Mouse (Mus musculus) E14TG2a.4 (cell line): ENCODE measurements around the gene Klf1.
A peak's percentile ranks its signal among the peaks of the same experiment; 100 is the strongest.

ENCODE experiments used
- H3K27me3 ChIP-seq: 2 replicates; pipeline ENCODE4 v1.6.1; 2014; ENCODE audit warnings: low read length, control low read depth; ENCODE audit not compliant: insufficient read depth
- H3K36me3 ChIP-seq: 2 replicates; pipeline ENCODE4 v1.6.1; 2014; ENCODE audit warnings: low read length, control low read depth; ENCODE audit not compliant: insufficient read depth
- H3K4me1 ChIP-seq: replicated peaks from 2 replicates; pipeline ENCODE4 v1.6.1; 2014; ENCODE audit warnings: low read depth, low read length, control low read depth
- H3K4me3 ChIP-seq: replicated peaks from 2 replicates; pipeline ENCODE4 v1.5.1; 2014; ENCODE audit warnings: mild to moderate bottlenecking, low read length
- H3K9me3 ChIP-seq: 2 replicates; pipeline ENCODE4 v1.6.1; 2014; ENCODE audit warnings: low read length, control low read depth
- CTCF ChIP-seq: conservative IDR thresholded peaks from 2 replicates; pipeline ENCODE4 v1.5.1; 2014; ENCODE audit warnings: low read length
- NANOG ChIP-seq: IDR thresholded peaks from 2 replicates; pipeline ENCODE4 v1.6.1; 2014; ENCODE audit warnings: borderline replicate concordance, low read length, mixed read lengths
- POU5F1 ChIP-seq: IDR thresholded peaks from 2 replicates; pipeline ENCODE4 v1.6.1; 2014; ENCODE audit warnings: low read length, borderline replicate concordance

Klf1 gene

DNA sequence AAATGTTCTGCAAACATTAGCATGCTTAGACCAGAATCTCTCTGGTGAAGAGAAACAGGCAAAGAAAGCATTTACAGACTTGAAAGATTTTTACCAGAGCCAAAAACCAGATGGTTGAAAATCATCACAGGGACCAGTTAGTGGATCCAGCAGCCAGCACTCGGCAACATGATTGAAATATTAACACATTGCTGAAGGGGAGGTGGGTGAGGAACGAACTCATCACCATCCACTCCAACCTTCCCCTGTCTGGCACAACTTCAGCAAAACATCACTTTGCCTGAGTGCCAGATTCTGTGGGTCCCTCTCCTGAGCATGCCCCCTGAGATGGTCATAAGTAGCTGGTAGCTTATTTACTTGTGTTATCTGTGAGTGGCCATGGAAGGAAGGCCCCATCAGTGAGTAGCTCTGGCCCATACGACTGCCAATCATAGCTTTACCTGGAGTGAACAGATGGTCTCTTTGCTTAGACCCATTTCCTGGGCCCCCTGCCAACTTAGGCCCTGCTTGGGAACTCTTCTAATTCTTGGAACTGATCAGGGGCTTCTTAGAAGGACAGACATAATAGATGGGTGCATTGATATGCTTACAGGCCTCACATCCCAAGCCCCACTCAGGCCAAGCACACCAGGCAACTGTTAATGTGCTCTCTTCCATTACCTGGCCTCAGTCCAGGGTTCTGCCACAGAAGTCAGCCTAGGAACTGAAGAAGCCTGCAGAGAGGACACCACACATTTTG is 24.3 kb upstream of the Klf1 start:
- Histone ChIP-seq H3K36me3 (peaks cover 78% of the 10 kb centered on the region), H3K9me3 (no peaks in the 10 kb centered on the region), H3K27me3 (peaks cover 6% of the 10 kb centered on the region), H3K4me1 (peaks cover 14% of the 10 kb centered on the region), H3K4me3 (no peak overlapping the region)
- TF ChIP-seq CTCF (no peak), NANOG (no peak), POU5F1 (no peak)

DNA sequence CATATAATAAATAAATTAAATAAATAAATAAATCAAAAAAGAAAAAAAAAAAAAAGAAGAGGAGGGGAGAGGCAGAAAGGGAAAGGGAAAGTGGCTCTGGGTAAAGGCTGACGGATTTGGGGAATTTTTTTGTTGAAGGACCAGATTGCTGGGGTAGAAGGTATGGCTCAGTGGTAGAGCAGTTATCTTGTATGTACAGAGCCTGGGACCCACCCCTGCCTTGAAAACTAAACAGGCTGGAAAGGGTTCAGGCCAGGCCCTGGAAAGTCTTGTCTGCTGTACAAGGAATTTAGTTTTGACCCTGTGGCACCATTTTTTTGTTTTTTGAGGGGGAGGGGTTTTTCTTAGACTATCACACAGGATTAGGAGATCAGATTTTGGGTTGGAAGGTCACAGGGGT is 22.8 kb upstream of the Klf1 start:
- Histone ChIP-seq H3K36me3 (peaks cover 85% of the 10 kb centered on the region), H3K27me3 (no peaks in the 10 kb centered on the region), H3K4me1 (peaks cover 4% of the 10 kb centered on the region; the same call in 1 of the 2 replicates), H3K9me3 (no peaks in the 10 kb centered on the region), H3K4me3 (no peak overlapping the region)
- TF ChIP-seq CTCF (no peak), POU5F1 (no peak), NANOG (no peak)

DNA sequence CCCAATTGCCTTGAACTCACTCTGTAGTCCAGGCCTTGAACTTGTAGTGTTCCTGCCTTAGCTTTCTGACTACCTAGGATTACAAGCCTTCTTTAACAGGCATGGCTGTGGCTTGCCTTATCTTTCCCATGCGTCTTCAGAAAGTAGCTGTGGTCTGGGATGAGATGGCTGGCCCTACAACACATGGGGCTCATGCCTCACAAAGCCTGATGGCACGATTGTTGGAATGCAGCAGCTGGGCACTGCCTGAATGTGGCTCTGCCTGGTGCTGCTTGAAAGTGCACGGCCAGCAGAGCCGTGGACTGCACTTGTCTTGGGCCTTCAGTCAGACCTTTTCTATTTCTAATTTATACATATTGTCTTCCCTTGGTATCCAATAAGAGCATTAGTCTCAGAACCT is 17.0 kb upstream of the Klf1 start:
- peaks cover 92% of the 10 kb centered on the region for H3K36me3 ChIP-seq
- no peak for TF ChIP-seq NANOG
- no peak for TF ChIP-seq CTCF
- no peak for TF ChIP-seq POU5F1
- no peaks in the 10 kb centered on the region for H3K27me3 ChIP-seq
- H3K4me1 ChIP-seq: no peaks in the 10 kb centered on the region
- H3K4me3 ChIP-seq: no peak overlapping the region
- no peaks in the 10 kb centered on the region for H3K9me3 ChIP-seq

DNA sequence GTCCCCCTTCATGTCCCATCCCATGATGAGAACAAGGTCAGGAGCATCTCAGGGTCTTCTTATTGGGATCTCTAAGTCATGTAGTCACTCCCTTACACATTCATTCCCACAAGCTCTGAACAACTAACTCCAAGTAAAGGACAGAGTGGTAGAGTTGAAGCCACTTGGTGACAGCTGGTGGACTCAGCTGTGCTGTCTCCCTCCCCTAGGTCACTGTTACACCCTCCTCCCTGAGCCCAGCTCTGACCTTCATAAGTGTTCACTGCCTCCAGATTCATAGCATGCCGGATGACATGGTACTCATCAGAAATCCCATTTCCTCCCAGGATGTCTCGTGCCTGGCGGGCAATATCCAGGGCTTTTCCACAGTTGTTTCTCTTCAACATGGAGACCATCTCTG is 13.4 kb upstream of the Klf1 start:
- Histone ChIP-seq H3K27me3 (no peaks in the 10 kb centered on the region), H3K4me1 (peaks cover 13% of the 10 kb centered on the region)
- TF ChIP-seq NANOG (no peak), POU5F1 (no peak), CTCF (no peak)

DNA sequence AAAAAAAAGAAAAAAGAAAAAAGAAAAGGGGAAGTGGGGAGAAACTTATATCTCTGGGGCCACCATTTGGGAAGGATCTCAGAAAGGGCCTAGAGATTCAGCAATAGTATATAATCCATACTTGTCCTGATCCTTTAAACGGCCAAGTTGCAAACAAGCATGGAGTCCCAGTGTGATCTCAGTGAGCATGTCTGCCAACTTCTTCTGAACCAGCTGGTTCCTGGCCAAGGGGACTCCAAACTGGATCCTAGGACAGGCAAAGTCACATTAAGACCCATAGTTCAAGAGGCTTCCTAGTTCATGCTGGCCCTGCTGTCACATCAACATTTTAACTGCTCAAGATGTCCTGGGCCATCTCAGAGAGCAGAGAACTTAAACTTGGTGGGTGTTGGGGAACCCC is 12.6 kb upstream of the Klf1 start:
- peaks cover 16% of the 10 kb centered on the region for H3K4me1 ChIP-seq
- TF ChIP-seq NANOG (no peak), POU5F1 (no peak), CTCF (no peak)
- peaks cover 81% of the 10 kb centered on the region for H3K36me3 ChIP-seq
- H3K9me3 ChIP-seq: no peaks in the 10 kb centered on the region
- H3K27me3 ChIP-seq: no peaks in the 10 kb centered on the region
- no peak overlapping the region for H3K4me3 ChIP-seq

More for the DNA sequence above, 13.4 kb upstream of the Klf1 start:
- peaks cover 88% of the 10 kb centered on the region for H3K36me3 ChIP-seq
- H3K9me3 ChIP-seq: no peaks in the 10 kb centered on the region
- no peak overlapping the region for H3K4me3 ChIP-seq

DNA sequence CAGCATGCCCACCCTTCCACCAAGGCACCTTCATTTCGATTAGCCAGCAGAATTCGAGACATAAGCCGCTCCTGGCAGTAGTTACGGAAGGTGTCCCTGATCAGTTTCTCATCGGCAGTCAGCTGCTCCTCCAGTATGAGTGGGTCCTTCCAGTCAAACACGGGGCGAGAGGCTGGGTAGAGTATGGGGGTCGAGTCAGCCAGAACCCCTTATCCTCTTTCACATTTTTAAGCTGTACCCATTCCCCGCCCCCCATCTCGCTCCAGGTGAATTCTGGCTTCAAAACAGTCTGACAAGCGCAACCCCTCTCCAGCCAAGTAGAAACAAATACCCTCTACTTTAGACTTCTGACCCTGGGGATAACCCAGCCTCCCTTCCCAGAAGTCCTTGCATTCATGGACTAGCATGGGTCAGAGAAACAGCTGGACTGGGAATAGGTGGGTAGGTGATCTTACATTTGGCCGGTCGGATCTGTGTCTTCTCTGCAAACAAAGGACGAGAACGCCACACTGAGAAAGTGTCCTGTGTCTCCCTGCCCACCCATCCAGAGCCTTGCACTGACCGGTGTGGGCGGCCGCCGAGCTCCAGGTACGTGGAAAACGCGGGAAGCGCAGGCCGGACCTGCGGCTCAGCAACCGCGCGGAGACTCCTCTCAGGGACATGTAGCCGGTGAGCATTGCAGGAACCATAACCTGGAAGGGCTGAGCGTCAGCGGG is 8.6 kb upstream of the Klf1 start:
- peaks cover 49% of the 10 kb centered on the region for H3K36me3 ChIP-seq
- H3K27me3 ChIP-seq: no peaks in the 10 kb centered on the region
- H3K9me3 ChIP-seq: no peaks in the 10 kb centered on the region
- TF ChIP-seq CTCF: no peak
- no peak for TF ChIP-seq POU5F1
- no peak for TF ChIP-seq NANOG
- peak overlapping the region; percentile 90 for H3K4me3 ChIP-seq
- peaks cover 31% of the 10 kb centered on the region for H3K4me1 ChIP-seq

DNA sequence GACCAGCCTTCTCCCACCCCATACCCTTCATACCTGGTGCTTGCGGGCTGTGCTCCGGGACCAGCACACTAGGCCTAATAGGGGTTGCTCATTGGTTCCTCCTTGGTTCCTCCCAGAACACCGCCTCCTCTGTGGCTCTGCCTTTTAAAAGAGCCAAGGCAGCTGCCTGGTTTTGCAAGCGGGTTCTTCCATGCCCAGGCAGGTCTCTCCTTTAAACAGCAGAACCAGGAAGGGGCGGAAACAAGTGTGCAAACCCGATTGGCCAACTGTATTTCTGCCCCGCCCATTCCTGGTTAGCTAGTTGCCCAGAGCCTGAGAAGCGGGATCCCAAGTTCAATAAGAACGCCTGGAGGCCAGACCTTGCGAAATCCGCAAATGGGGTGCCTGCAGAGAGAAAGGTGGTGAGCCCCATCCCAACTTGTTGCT is 8.0 kb upstream of the Klf1 start, which contains the start of gene Gcdh:
Gene Gcdh (minus strand): TSS at position 213 of the 426 bp plus-strand sequence.
- H3K4me3 ChIP-seq: peak within 1 kb of the TSS; percentile 90
- peaks cover 31% of the 10 kb centered on the region for H3K4me1 ChIP-seq
- no peaks in the 10 kb centered on the region for H3K27me3 ChIP-seq
- H3K36me3 ChIP-seq: peaks cover 43% of the 10 kb centered on the region
- TF ChIP-seq NANOG (no peak), CTCF (no peak), POU5F1 (no peak)
- H3K9me3 ChIP-seq: no peaks in the 10 kb centered on the region

DNA sequence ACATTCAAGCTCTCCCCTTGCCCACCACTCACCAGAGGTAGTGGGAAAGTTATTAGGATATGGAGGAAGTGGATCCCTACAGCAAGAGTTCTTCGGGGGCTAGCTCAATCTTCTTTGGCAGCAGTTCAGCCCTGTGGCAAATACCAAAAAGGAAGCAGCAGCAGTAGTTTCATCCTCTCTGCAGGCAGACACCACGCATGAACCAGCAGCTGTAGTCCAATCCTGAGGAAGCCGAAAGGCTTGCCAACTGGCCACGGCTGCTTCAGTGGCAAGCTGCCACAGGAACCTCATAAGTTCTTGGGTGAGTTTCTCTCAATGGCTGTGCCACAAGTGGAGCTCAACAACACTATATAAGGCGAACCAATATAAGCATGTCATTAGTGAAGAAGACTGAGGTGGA is 5.8 kb upstream of the Klf1 start:
- H3K9me3 ChIP-seq: no peaks in the 10 kb centered on the region
- H3K4me3 ChIP-seq: no peak overlapping the region
- H3K4me1 ChIP-seq: peaks cover 33% of the 10 kb centered on the region
- H3K27me3 ChIP-seq: 0 out of 2 replicates have a peak, but pooled peaks cover 2% of the 10 kb centered on the region
- no peak for TF ChIP-seq CTCF
- no peak for TF ChIP-seq POU5F1
- no peak for TF ChIP-seq NANOG
- peaks cover 34% of the 10 kb centered on the region for H3K36me3 ChIP-seq

DNA sequence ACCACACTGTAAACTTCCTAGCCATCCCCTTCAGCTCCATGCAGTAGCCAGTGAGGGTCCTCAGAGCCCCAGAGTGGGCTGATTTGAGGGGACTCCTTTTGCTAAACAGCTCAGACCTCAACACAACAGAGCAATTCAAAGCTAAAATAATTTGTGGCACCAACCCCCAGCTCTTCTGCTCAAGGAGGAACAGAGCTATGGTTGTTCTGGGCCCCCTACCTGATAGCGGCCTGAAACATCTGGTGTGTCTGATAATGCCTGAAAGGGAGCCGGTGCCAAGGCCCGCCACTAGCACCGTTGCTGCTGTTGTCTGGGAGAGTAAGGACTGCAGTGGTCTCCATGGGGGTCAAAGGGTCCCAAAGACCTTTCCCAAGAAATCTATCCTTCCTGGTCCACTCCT is 657 bp upstream of the Klf1 start:
- H3K36me3 ChIP-seq: peaks cover 18% of the 10 kb centered on the region
- peaks cover 43% of the 10 kb centered on the region for H3K4me1 ChIP-seq
- no peak for TF ChIP-seq NANOG
- TF ChIP-seq CTCF: no peak
- TF ChIP-seq POU5F1: no peak
- peaks cover 21% of the 10 kb centered on the region for H3K27me3 ChIP-seq
- H3K4me3 ChIP-seq: no peak overlapping the region
- no peaks in the 10 kb centered on the region for H3K9me3 ChIP-seq
